Mouse (Mus musculus) heart, embryonic 10.5 days (tissue): ENCODE measurements at regions not wholly inside any gene's neighbourhood (a gene's known extent, or its start where the extent isn't known, plus 50 kb on each side); places are given as distances from the start of the nearest gene placed in this dataset.

Experiments
- DNase-seq: peaks from one replicate; pipeline ENCODE4 v3.0.0-alpha.2; 2017; ENCODE audit warnings: low spot score
- H3K27ac ChIP-seq: fragments of 300-500 bp; sonication (generic); 2 replicates; pipeline ENCODE4 v1.5.1; 2016; ENCODE audit warnings: mild to moderate bottlenecking
- H3K27me3 ChIP-seq: fragments of 300-500 bp; sonication (generic); 2 replicates; pipeline ENCODE4 v1.6.1; 2016; ENCODE audit warnings: mild to moderate bottlenecking; ENCODE audit not compliant: poor library complexity, insufficient read depth, severe bottlenecking
- H3K36me3 ChIP-seq: fragments of 300-500 bp; sonication (generic); 2 replicates; pipeline ENCODE4 v1.6.1; 2016; ENCODE audit warnings: mild to moderate bottlenecking, moderate library complexity
- H3K4me1 ChIP-seq: fragments of 300-500 bp; sonication (generic); 2 replicates; pipeline ENCODE4 v1.6.1; 2016; ENCODE audit warnings: mild to moderate bottlenecking
- H3K4me3 ChIP-seq: fragments of 300-500 bp; sonication (generic); 2 replicates; pipeline ENCODE4 v1.5.1; 2016; ENCODE audit warnings: mild to moderate bottlenecking, moderate library complexity
- H3K9me3 ChIP-seq: fragments of 300-500 bp; sonication (generic); 2 replicates; pipeline ENCODE4 v1.6.1; 2016; ENCODE audit warnings: mild to moderate bottlenecking, moderate library complexity
- WGBS: fragments of 180-500 bp; shearing (Covaris S2); methylation state at CpG from one replicate; pipeline ENCODE4 v1.1.7; 2016; 5-methylcytosine and 5-hydroxymethylcytosine counted together

- WGBS: 87% methylated on average over 3 of the region's 3 CpGs
- H3K27me3 ChIP-seq: no peaks in the 10 kb centered on the region
- H3K4me3 ChIP-seq: no peak overlapping the region
- H3K9me3 ChIP-seq: no peaks in the 10 kb centered on the region
- H3K36me3 ChIP-seq: no peaks in the 10 kb centered on the region
- no peak for DNase-seq
- H3K4me1 ChIP-seq: no peaks in the 10 kb centered on the region
- no peak overlapping the region for H3K27ac ChIP-seq
Measured at GRCm38 (mm10) chr10:97245674-97246073, 233.7 kb upstream of the Dcn start.

- Histone ChIP-seq H3K9me3 (no peaks in the 10 kb centered on the region), H3K36me3 (no peaks in the 10 kb centered on the region), H3K4me3 (no peak overlapping the region), H3K4me1 (no peaks in the 10 kb centered on the region), H3K27ac (no peak overlapping the region), H3K27me3 (no peaks in the 10 kb centered on the region)
- 78% methylated on average over 4 of the region's 4 CpGs for WGBS
- no peak for DNase-seq
Measured at GRCm38 (mm10) chr10:97248522-97248921, 230.9 kb upstream of the Dcn start.

GRCm38 (mm10) chr10:97249760-97250159, 229.6 kb upstream of the Dcn start:
- no peaks in the 10 kb centered on the region for H3K27me3 ChIP-seq
- H3K36me3 ChIP-seq: no peaks in the 10 kb centered on the region
- H3K4me1 ChIP-seq: no peaks in the 10 kb centered on the region
- no peak overlapping the region for H3K4me3 ChIP-seq
- no peaks in the 10 kb centered on the region for H3K9me3 ChIP-seq
- 73% methylated on average over 1 of the region's 1 CpGs for WGBS
- DNase-seq: no peak
- no peak overlapping the region for H3K27ac ChIP-seq

GRCm38 (mm10) chr10:97250167-97250566, 229.2 kb upstream of the Dcn start:
- Histone ChIP-seq H3K9me3 (no peaks in the 10 kb centered on the region), H3K36me3 (no peaks in the 10 kb centered on the region), H3K27me3 (no peaks in the 10 kb centered on the region), H3K27ac (no peak overlapping the region), H3K4me1 (no peaks in the 10 kb centered on the region), H3K4me3 (no peak overlapping the region)
- DNase-seq: no peak
- 92% methylated on average over 2 of the region's 2 CpGs for WGBS

- no peaks in the 10 kb centered on the region for H3K27me3 ChIP-seq
- no peak for DNase-seq
- H3K4me1 ChIP-seq: no peaks in the 10 kb centered on the region
- H3K9me3 ChIP-seq: no peaks in the 10 kb centered on the region
- no peak overlapping the region for H3K27ac ChIP-seq
- H3K4me3 ChIP-seq: no peak overlapping the region
- H3K36me3 ChIP-seq: no peaks in the 10 kb centered on the region
- WGBS: 78% methylated on average over 6 of the region's 6 CpGs
Measured at GRCm38 (mm10) chr10:97265959-97266517, 213.4 kb upstream of the Dcn start.

GRCm38 (mm10) chr10:97282416-97282815, 197.0 kb upstream of the Dcn start:
- no peaks in the 10 kb centered on the region for H3K4me1 ChIP-seq
- H3K27me3 ChIP-seq: no peaks in the 10 kb centered on the region
- H3K36me3 ChIP-seq: no peaks in the 10 kb centered on the region
- H3K9me3 ChIP-seq: no peaks in the 10 kb centered on the region
- no peak for DNase-seq
- H3K27ac ChIP-seq: no peak overlapping the region
- WGBS: 86% methylated on average over 2 of the region's 2 CpGs
- H3K4me3 ChIP-seq: no peak overlapping the region

GRCm38 (mm10) chr10:97282841-97283496, 196.4 kb upstream of the Dcn start:
- no peak for DNase-seq
- Histone ChIP-seq H3K9me3 (no peaks in the 10 kb centered on the region), H3K36me3 (no peaks in the 10 kb centered on the region), H3K4me3 (no peak overlapping the region), H3K27ac (no peak overlapping the region), H3K4me1 (no peaks in the 10 kb centered on the region), H3K27me3 (no peaks in the 10 kb centered on the region)
- WGBS: 77% methylated on average over 4 of the region's 4 CpGs

DNA sequence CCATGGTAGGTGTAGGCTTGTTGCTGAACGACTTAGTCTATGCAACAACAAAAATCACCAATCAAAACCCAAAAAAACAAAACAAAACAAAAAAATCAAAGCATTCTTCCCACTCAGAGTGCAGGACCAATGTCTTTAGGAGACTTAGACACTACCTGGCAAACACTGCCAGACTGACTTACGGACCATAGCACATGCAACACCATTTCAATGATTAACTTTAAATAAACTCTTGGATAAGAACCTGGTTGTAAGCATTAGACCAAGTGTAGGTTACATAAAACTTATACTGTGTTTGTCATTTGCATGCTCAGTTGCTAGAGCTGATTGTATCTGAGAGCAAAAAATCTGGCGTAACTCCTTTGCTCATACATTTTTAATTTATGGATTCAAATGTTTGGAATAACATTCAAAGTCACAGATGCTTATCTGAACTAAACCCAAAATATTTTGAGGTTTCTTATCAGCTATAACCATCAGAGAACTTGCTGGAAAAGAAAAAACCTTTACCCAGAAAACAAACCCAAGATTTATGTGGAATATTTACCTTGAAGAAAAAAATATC, 174.5 kb upstream of the Dcn start:
- Histone ChIP-seq H3K36me3 (no peaks in the 10 kb centered on the region), H3K9me3 (no peaks in the 10 kb centered on the region), H3K27me3 (no peaks in the 10 kb centered on the region), H3K4me3 (no peak overlapping the region), H3K4me1 (no peaks in the 10 kb centered on the region), H3K27ac (no peak overlapping the region)
- 80% methylated on average over 3 of the region's 3 CpGs for WGBS
- no peak for DNase-seq

GRCm38 (mm10) chr10:97309580-97309979, 169.8 kb upstream of the Dcn start:
- H3K27me3 ChIP-seq: no peaks in the 10 kb centered on the region
- H3K4me1 ChIP-seq: no peaks in the 10 kb centered on the region
- no peaks in the 10 kb centered on the region for H3K36me3 ChIP-seq
- H3K4me3 ChIP-seq: no peak overlapping the region
- 93% methylated on average over 5 of the region's 5 CpGs for WGBS
- H3K9me3 ChIP-seq: no peaks in the 10 kb centered on the region
- DNase-seq: no peak
- H3K27ac ChIP-seq: no peak overlapping the region

DNA sequence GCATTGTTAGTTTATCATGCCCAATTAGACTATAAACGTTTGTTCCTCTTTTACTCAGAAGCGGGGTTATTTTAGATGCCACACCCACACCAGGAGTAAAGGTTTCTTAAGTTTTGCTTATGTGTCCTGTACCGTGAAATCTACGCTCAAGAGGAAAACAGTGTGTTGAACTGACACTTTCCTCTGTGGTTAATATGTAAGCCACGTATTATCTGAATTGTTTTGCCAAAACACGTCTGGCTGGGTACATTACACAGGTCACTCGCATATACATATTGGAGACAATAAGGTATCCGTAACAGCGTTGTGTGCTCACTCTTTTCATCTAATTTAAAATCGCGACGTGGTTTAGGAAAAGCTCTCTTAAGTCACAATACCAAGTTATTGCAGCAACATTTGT, 166.9 kb upstream of the Dcn start:
- H3K4me1 ChIP-seq: no peaks in the 10 kb centered on the region
- no peaks in the 10 kb centered on the region for H3K27me3 ChIP-seq
- H3K9me3 ChIP-seq: no peaks in the 10 kb centered on the region
- peak overlapping the region; percentile 94 for H3K27ac ChIP-seq
- 51% methylated on average over 12 of the region's 12 CpGs for WGBS
- no peak for DNase-seq
- no peaks in the 10 kb centered on the region for H3K36me3 ChIP-seq
- H3K4me3 ChIP-seq: peak overlapping the region; percentile 65

DNA sequence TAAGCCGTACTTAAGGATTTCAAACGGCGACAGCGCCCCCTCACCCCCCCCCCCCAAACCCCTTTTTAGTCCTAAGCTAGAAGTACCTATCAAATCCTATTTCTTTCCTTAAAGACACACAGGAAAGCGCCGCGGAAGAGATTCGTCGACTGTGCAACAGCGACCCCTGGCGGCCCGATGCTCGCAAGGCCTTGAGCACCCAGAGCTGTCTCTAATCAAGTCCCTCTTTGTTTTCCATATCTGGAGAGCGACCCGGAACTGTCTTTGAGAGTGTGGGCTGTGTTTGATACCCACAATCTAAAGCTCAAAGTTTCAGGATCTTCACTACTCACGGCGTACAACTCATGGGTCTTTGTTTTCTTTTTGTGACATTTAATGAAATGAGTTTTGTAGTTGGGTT, 166.4 kb upstream of the Dcn start:
- H3K27me3 ChIP-seq: no peaks in the 10 kb centered on the region
- WGBS: under 1% methylated on average over 17 of the region's 17 CpGs

GRCm38 (mm10) chr10:97313407-97313901, 166.0 kb upstream of the Dcn start:
- DNase-seq: peak; percentile 94
- 1% methylated on average over 13 of the region's 13 CpGs for WGBS
- Histone ChIP-seq H3K27ac (peak overlapping the region; percentile 94), H3K36me3 (no peaks in the 10 kb centered on the region), H3K27me3 (no peaks in the 10 kb centered on the region), H3K9me3 (no peaks in the 10 kb centered on the region), H3K4me1 (no peaks in the 10 kb centered on the region), H3K4me3 (peak overlapping the region; percentile 65)

More for the DNA sequence above, 166.4 kb upstream of the Dcn start:
- peak overlapping the region; percentile 94 for H3K27ac ChIP-seq
- H3K4me1 ChIP-seq: no peaks in the 10 kb centered on the region
- H3K4me3 ChIP-seq: peak overlapping the region; percentile 65
- H3K36me3 ChIP-seq: no peaks in the 10 kb centered on the region
- no peaks in the 10 kb centered on the region for H3K9me3 ChIP-seq
- peak; percentile 95 for DNase-seq

DNA sequence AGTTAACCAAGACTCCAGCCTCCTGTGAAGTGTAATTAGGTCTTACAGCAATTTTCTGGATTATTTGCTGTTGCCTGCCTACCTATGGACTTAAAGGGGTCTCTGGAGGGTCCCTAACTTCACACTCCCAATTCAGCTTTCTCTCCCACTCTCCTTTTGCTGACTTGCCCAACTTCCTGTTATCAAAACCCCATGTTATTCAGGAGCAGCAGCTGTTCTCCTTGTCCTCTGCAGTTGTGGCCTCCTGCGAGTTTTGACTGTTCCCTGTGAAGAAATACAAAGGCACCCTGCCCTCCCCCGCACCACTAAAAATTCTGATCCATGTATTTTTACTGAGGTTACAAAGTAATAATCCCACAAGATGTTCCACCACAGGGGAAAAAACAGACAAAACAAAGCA, 146.8 kb upstream of the Dcn start:
- Histone ChIP-seq H3K4me1 (no peaks in the 10 kb centered on the region), H3K36me3 (no peaks in the 10 kb centered on the region), H3K27me3 (no peaks in the 10 kb centered on the region), H3K4me3 (no peak overlapping the region), H3K9me3 (no peaks in the 10 kb centered on the region), H3K27ac (no peak overlapping the region)
- 78% methylated on average over 2 of the region's 2 CpGs for WGBS
- DNase-seq: no peak
